Mouse (Mus musculus): ENCODE data around the gene Glmp. TPM values are rescaled to one million over a fixed set of nuclear protein-coding genes. Genes with fewer than 3 reads are reported as not detected.
"Not testable (repeated sequence)": the region's sequence is repeated elsewhere in the genome, so short reads cannot be mapped to it uniquely, and the experiment has no call there.

Gene Glmp
- polyA plus RNA-seq, 1 experiment from 2014 or later = 164 TPM

DNA sequence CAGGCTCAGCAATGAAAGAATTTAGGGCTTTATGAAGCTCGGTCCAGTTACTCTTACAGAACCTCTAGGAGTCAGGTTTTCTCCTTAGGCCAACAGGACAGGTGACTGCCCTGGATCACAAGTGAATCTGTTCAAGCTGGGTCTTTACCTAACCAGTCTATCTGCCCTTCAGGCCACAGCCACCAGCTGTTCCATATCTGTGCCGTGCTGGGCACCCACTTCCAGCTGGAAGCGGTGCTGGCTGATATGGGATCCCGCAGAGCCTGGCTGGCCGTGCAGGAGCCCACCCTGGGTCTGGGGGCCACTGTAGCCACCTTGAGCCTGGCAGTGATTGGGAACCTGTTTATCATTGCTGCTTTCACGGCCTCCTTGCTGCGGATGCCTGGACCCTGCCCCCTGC, 42.7 kb downstream of the Glmp start:
- peaks cover 37% of the 10 kb centered on the region for H3K27me3 ChIP-seq (ENCODE audit: insufficient read depth, poor library complexity, severe bottlenecking)
- H3K36me3 ChIP-seq; H3K27ac ChIP-seq; H3K4me3 ChIP-seq; DNase-seq (ENCODE audit: low spot score); H3K9me3 ChIP-seq: not testable (repeated sequence)
- peaks cover 33% of the 10 kb centered on the region for H3K4me1 ChIP-seq
- 54% methylated on average over 4 of the region's 7 CpGs for WGBS

DNA sequence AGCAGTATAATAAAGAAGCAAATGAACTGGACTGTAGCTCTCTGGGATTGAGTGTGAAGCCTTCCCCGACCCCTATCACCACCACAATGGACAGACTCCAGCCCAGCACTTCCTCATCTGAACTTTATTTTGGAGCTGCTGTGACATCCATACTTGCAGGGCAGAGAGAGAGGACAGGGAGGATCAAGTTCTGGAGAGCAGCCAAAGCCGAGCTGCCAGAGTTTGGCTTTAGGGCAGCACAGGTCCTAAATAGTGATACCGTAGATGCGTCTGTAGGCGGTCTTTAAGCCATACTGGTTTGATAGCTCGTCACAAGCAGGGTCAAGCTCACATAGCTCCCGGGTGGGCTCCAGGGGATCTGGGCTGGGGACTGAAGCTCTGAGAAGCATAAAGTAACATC, 43.7 kb downstream of the Glmp start:
- H3K36me3 ChIP-seq; H3K4me3 ChIP-seq; H3K27ac ChIP-seq; DNase-seq (ENCODE audit: low spot score); H3K9me3 ChIP-seq: not testable (repeated sequence)
- H3K27me3 ChIP-seq (ENCODE audit: insufficient read depth, poor library complexity, severe bottlenecking) = peaks cover 37% of the 10 kb centered on the region
- WGBS = 76% methylated on average over 7 of the region's 7 CpGs
- H3K4me1 ChIP-seq = peaks cover 23% of the 10 kb centered on the region

- H3K27me3 ChIP-seq (ENCODE audit: insufficient read depth, poor library complexity, severe bottlenecking); H3K4me3 ChIP-seq; DNase-seq (ENCODE audit: low spot score); H3K9me3 ChIP-seq; H3K4me1 ChIP-seq; H3K27ac ChIP-seq; H3K36me3 ChIP-seq: not testable (repeated sequence)
- WGBS = 91% methylated on average over 9 of the region's 9 CpGs
Measured at GRCm38 (mm10) chr3:88372643-88373042, 47.8 kb downstream of the Glmp start, which contains the start of gene Bglap3. Bglap3 (minus strand) TSS chr3:88372743.

DNA sequence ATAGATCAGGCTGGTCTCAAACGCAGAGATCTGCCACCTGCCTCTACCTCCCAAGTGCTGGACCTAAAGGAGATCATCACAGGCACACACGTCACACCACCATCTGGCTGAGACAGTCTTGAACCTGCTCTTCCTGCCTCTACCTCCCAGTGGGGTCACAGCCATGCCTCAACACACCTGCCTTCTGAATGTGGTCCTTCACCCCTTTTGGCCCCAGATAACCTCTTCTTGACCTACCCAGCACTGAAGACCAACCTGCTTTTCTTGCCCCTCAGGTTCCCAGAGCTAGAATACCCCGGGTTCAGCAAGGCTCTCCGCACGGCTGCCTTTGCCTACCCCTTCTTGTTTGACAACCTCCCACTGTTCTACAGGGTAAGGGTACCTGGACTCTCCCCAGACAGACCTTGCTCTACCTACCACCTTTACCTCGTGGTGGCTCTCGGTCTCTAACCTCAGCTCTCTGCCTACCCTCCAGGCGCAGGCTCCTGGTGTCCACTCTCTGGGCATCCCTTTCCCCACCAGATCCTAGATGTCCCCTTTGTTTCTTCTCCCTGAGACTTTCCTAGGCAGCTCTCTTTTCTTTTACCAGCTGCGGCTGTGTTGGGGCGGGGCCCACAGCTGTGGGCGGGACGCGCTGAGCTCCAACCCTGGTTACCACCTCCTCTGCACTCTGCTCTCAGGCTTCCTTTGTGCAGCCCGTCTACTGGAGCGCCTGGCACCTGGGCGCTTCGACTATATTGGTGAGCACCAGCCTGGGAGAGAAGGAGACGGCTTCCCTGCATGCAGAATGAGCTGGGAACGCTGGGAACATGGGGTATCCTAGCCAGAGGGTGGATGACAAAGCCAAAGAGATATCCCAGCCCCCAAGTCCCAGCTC, 51.2 kb downstream of the Glmp start:
- not testable (repeated sequence) for H3K4me1 ChIP-seq; H3K36me3 ChIP-seq; H3K27ac ChIP-seq; H3K27me3 ChIP-seq (ENCODE audit: insufficient read depth, poor library complexity, severe bottlenecking); H3K9me3 ChIP-seq
- WGBS = 13% methylated on average over 19 of the region's 19 CpGs
- peak overlapping the region; percentile 37 for H3K4me3 ChIP-seq
- peak; percentile 81 for DNase-seq (ENCODE audit: low spot score)

DNA sequence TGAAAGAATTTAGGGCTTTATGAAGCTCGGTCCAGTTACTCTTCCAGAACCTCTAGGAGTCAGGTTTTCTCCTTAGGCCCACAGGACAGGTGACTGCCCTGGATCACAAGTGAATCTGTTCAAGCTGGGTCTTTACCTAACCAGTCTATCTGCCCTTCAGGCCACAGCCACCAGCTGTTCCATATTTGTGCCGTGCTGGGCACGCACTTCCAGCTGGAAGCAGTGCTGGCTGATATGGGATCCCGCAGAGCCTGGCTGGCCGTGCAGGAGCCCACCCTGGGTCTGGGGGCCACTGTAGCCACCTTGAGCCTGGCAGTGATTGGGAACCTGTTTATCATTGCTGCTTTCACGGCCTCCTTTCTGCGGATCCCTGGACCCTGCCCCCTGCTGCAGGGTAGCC, 51.8 kb downstream of the Glmp start:
- H3K36me3 ChIP-seq; H3K9me3 ChIP-seq; DNase-seq (ENCODE audit: low spot score); H3K27me3 ChIP-seq (ENCODE audit: insufficient read depth, poor library complexity, severe bottlenecking); H3K4me3 ChIP-seq; H3K27ac ChIP-seq; H3K4me1 ChIP-seq: not testable (repeated sequence)
- 26% methylated on average over 6 of the region's 7 CpGs for WGBS

- not testable (repeated sequence) for H3K4me3 ChIP-seq; H3K27ac ChIP-seq; DNase-seq (ENCODE audit: low spot score); H3K27me3 ChIP-seq (ENCODE audit: insufficient read depth, poor library complexity, severe bottlenecking); H3K9me3 ChIP-seq; H3K36me3 ChIP-seq
- peaks cover 11% of the 10 kb centered on the region for H3K4me1 ChIP-seq
- 79% methylated on average over 5 of the region's 5 CpGs for WGBS
Measured at GRCm38 (mm10) chr3:88378599-88378998, 53.8 kb downstream of the Glmp start, which contains the start of gene Bglap2. Bglap2 (minus strand) TSS chr3:88378699.

Other genes with a start within 250 kb of the Glmp start
- gene Ttc24, start 246.7 kb upstream of the Glmp start, polyA plus RNA-seq (2016; fragmentation: Nextera tagmentation; extraction: Ambion mirVana) = 0.14 TPM in 1 of 2 replicates, not detected in the other
- 22.0 and 27.4 TPM in 2 replicates for gene Iqgap3, start 243.1 kb upstream of the Glmp start, polyA plus RNA-seq (2016; fragmentation: Nextera tagmentation; extraction: Ambion mirVana)
- 35.8 and 47.3 TPM in 2 replicates for gene Mef2d, start 182.7 kb upstream of the Glmp start, polyA plus RNA-seq (2016; fragmentation: Nextera tagmentation; extraction: Ambion mirVana)
- gene Rhbg, start 70.3 kb upstream of the Glmp start, polyA plus RNA-seq (2016; fragmentation: Nextera tagmentation; extraction: Ambion mirVana) = 0.09 and 8.2 TPM in 2 replicates
- gene Gm38392, start 37.8 kb upstream of the Glmp start, polyA plus RNA-seq (2016; fragmentation: Nextera tagmentation; extraction: Ambion mirVana) = 0.29 and 0.43 TPM in 2 replicates
- 14.0 and 17.0 TPM in 2 replicates for gene Tsacc, start 28.0 kb upstream of the Glmp start, polyA plus RNA-seq (2016; fragmentation: Nextera tagmentation; extraction: Ambion mirVana)
- 626 and 718 TPM in 2 replicates for gene Cct3, start 27.9 kb upstream of the Glmp start, polyA plus RNA-seq (2016; fragmentation: Nextera tagmentation; extraction: Ambion mirVana)
- 2.5 and 2.6 TPM in 2 replicates for gene Tmem79, start 11.1 kb downstream of the Glmp start, polyA plus RNA-seq (2016; fragmentation: Nextera tagmentation; extraction: Ambion mirVana)
- 64.5 and 76.0 TPM in 2 replicates for gene Smg5, start 11.2 kb downstream of the Glmp start, polyA plus RNA-seq (2016; fragmentation: Nextera tagmentation; extraction: Ambion mirVana)
- gene Paqr6, start 39.6 kb downstream of the Glmp start, polyA plus RNA-seq (2016; fragmentation: Nextera tagmentation; extraction: Ambion mirVana) = 1.7 and 2.2 TPM in 2 replicates
- 0.44 TPM in 1 of 2 replicates, not detected in the other for gene Bglap3, start 47.7 kb downstream of the Glmp start, polyA plus RNA-seq (2016; fragmentation: Nextera tagmentation; extraction: Ambion mirVana)
- gene Bglap2, start 53.7 kb downstream of the Glmp start, polyA plus RNA-seq (2016; fragmentation: Nextera tagmentation; extraction: Ambion mirVana) = not detected in 2 replicates
- not detected in 2 replicates for gene Bglap, start 59.4 kb downstream of the Glmp start, polyA plus RNA-seq (2016; fragmentation: Nextera tagmentation; extraction: Ambion mirVana)
- 131 and 149 TPM in 2 replicates for gene Pmf1, start 85.3 kb downstream of the Glmp start, polyA plus RNA-seq (2016; fragmentation: Nextera tagmentation; extraction: Ambion mirVana)
- 16.8 and 17.5 TPM in 2 replicates for gene Slc25a44, start 100.1 kb downstream of the Glmp start, polyA plus RNA-seq (2016; fragmentation: Nextera tagmentation; extraction: Ambion mirVana)
- 1.7 and 4.3 TPM in 2 replicates for gene Sema4a, start 136.2 kb downstream of the Glmp start, polyA plus RNA-seq (2016; fragmentation: Nextera tagmentation; extraction: Ambion mirVana)
- gene Lmna, start 184.9 kb downstream of the Glmp start, polyA plus RNA-seq (2016; fragmentation: Nextera tagmentation; extraction: Ambion mirVana) = 57.7 and 80.7 TPM in 2 replicates
- gene Mex3a, start 207.4 kb downstream of the Glmp start, polyA plus RNA-seq (2016; fragmentation: Nextera tagmentation; extraction: Ambion mirVana) = 11.6 and 22.8 TPM in 2 replicates
- gene Rab25, start 223.3 kb downstream of the Glmp start, polyA plus RNA-seq (2016; fragmentation: Nextera tagmentation; extraction: Ambion mirVana) = 1.1 and 1.6 TPM in 2 replicates
- gene Lamtor2, start 228.1 kb downstream of the Glmp start, polyA plus RNA-seq (2016; fragmentation: Nextera tagmentation; extraction: Ambion mirVana) = 154 and 190 TPM in 2 replicates
- 49.5 and 62.2 TPM in 2 replicates for gene Ubqln4, start 228.7 kb downstream of the Glmp start, polyA plus RNA-seq (2016; fragmentation: Nextera tagmentation; extraction: Ambion mirVana)

Data from heart, embryonic 10.5 days (tissue).